Mouse (Mus musculus) thymus, postnatal 36 days (tissue): ENCODE measurements around the gene Olfr1368.

Source experiments
- DNase-seq, 2 experiments: peaks; one replicate each; pipeline ENCODE4 v3.0.0; 2022; ENCODE audit warnings: mixed read lengths in 2 of 2

Gene Olfr1368

GRCm38 (mm10) chr13:21145767-21146166 is at the start of gene Olfr1368:
Gene Olfr1368, minus strand, starts transcription at chr13:21145867.
- DNase-seq = no peak

- DNase-seq = no peak
Observed at GRCm38 (mm10) chr13:21185521-21185920, 39.9 kb upstream of the Olfr1368 start.

- DNase-seq = no peak
Observed at GRCm38 (mm10) chr13:21183661-21184060, 38.0 kb upstream of the Olfr1368 start.

- DNase-seq = no peak
Observed at GRCm38 (mm10) chr13:21183066-21183465, 37.4 kb upstream of the Olfr1368 start.

GRCm38 (mm10) chr13:21181996-21182395 is 36.3 kb upstream of the Olfr1368 start:
- DNase-seq = no peak

DNA sequence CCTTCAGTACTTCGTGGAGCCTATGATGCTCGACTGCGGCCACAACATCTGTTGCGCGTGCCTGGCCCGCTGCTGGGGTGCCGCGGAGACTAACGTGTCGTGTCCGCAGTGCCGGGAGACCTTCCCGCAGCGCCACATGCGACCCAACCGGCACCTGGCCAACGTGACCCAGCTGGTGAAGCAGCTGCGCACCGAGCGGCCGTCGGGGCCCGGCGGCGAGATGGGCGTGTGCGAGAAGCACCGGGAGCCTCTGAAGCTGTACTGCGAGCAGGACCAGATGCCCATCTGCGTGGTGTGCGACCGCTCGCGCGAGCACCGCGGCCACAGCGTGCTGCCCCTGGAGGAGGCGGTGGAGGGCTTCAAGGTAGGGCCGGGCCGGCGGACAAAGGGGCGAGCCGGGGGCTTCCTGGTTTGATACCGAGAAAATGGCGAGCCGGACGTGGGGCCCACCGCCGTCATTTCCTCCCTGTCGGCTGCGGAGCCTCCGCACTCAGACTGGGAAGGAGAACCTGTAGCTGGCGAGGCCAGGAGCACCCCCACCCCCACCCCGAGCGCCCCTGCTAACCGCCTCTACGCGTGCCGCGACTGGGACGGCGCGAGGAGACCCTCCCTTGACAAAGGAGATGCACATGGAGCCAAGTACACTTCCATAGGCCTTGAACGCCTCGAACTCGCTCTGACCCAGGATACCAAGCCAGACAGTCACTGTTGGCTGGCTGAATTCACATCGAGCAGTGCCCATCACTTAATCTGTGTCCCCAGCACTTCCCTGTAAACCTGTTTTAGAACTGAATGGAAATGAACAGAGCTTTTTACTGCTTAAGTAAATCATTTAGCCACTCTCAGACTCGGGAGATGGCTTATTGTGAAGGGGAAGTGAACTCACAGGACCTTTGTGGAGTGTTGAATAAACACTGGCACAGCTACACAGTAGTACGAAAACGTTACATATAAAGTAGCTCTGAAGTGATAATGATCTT is 35.2 kb upstream of the Olfr1368 start:
- DNase-seq = peak; percentile 81 to 85

DNA sequence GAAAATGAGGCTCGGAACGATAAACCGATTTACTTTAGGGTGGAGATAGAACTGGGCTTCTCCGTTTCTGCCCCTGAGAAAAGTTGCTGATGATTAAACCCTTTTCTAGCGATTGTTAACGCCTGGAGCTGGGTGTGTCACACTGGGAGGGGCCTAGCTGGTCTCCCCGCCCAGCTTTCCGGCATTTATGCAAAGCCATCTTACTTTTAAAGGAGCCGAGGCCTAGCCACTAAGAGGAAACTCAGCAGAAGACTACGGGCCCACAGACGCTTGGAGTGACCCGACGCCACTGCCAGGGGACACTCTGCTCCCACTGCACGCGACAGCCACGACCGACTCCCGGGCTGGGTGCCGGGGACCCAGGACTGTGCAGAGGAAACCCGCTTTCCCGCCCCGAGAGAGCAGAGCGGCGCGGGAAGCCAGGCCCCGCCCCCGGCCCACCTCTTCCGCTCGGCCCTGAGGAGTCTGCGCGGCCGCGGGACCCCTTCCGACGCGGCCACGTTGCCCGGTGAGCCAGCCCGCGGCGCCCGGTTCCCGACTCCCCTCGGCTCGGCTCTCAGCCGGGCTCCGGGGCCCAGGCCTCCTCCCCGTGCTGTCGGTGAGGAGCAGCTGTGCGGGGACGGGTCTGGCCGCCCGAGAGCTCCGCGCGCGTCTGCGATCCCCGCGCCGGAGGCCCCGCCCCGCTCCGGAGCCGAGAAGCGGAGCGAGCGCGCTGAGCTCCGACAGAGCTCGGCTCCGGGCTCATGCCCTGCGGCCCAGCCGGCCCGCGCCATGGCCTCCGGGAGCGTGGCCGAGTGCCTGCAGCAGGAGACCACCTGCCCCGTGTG is 34.3 kb upstream of the Olfr1368 start:
- peak; percentile 88 to 89 for DNase-seq

GRCm38 (mm10) chr13:21179367-21179723 is 33.7 kb upstream of the Olfr1368 start, which contains the start of gene Trim27:
Gene Trim27, plus strand, starts transcription at chr13:21179445.
- no peak for DNase-seq

DNA sequence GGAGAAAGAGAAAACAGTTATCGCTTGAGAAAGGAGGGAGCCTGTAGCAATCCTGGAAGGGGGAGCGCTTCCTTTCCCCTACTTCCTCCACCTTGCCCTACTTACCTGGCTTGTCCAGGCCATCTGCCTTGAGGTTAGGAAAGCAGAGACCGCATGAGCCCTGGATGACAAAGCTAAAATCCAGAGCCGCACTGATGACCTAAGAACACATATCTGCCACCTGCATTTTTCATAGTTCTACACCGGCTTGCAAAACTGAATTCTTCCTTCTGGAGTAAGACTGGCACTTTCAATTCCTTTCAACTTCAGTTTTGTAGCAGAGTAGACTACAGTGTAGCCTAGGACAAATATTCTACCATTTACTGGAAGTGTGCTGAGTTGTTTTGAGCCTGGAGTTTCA is 32.7 kb upstream of the Olfr1368 start:
- DNase-seq = no peak

GRCm38 (mm10) chr13:21177657-21178056 is 32.0 kb upstream of the Olfr1368 start:
- DNase-seq = no peak

GRCm38 (mm10) chr13:21176733-21177132 is 31.1 kb upstream of the Olfr1368 start:
- no peak for DNase-seq

DNA sequence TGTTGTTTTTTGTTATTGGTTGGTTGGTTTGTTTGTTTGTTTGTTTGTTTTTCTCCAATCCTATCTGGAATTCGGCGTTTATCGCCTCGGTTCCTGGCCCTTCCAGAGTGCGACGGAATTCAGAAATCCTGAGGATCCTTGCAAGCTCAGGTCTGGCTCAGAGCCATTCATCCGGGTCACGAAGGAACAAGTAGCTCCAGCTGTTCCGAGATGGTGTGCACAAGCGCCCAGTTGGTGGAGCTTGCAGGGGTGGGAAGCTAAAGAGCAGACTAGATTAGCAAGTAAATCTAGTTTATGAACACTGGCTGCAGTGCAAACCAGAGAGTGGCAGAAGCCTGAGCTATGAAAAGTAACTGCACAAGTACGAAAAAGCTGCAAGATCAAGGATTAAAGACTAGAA is 27.4 kb upstream of the Olfr1368 start:
- peak in 1 of 2 experiments; percentile 26 for DNase-seq

- peak; percentile 57 to 60 for DNase-seq
Observed at GRCm38 (mm10) chr13:21172241-21173027, 26.8 kb upstream of the Olfr1368 start.

DNA sequence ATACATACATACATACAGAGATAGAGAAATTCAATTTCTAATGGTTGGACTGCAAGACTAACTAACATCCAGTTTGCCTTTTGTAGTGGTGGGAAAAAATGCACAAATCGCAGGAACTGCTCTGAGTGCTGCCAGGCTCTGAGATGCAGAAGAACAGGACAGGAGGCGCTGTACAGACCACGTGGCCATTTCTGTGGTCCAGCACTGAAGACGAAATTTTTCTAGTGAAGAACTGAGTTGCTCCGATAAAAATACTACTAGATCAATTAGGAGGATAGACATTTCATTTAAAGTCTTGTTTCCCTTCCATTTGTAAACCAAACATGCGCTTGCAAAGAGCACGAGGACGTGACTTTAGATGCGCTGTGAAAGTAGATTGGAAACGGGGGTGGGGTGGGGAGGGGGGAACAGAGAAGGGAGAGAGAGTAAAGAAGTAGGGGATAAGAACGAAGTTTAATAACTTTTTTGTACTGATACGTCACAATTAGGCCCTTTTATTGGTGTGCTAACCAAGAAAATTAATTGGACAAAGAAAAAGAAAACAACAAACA is 26.0 kb upstream of the Olfr1368 start:
- no peak for DNase-seq

DNA sequence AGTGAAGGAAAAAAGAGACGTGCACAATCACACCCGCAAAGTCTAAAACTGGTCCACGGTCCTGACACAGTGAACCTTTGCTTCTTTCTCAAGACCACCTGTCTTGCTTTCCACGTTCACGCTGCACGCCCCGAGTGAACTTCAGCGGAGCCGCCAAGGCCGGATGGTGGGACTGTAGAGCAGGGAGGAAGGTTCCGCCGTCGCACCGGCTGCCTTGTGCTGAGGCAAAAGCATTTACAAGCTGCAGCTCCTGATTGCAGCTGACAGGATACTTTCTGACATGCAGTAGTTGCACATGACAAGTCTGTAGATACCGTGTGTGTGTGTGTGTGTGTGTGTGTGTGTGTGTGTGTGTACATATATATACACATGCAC is 25.5 kb upstream of the Olfr1368 start:
- peak in 1 of 2 experiments; percentile 34 for DNase-seq

DNA sequence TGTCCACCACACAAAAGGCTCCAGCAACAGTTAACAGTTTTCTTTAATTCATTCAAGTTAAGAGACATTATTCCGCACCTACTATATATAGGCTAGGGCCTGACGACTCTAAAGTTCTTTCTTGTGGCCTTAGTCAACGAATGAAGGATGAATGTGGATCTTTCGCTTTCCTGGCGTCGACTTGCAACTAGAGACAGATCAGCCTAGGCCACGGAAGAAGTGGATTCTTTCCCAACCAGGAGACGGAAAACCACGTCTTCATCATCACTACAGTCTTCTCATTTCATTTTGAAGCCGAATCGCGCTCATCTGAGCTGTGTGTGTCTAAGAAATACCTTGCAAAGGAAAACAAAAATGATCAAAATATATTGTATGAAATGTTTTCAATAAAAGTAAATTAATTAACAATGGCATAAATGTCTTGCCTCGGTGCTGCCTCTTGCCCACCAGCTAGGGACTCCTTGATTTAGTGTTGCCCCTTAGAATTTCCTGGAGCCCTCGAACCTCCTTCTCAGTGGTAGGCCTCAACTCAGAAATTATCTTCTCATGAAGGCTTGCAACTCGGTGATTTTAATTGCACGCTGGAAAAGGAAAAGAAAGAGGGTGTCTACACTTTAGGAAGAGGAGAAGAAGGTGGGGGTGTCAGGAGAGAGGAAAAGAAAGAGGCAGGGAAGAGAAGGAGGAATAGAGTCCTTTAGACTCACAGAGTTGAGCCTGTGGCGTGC is 24.9 kb upstream of the Olfr1368 start:
- DNase-seq = no peak

GRCm38 (mm10) chr13:21169657-21170430 is 24.2 kb upstream of the Olfr1368 start:
- DNase-seq = peak; percentile 83 to 84

DNA sequence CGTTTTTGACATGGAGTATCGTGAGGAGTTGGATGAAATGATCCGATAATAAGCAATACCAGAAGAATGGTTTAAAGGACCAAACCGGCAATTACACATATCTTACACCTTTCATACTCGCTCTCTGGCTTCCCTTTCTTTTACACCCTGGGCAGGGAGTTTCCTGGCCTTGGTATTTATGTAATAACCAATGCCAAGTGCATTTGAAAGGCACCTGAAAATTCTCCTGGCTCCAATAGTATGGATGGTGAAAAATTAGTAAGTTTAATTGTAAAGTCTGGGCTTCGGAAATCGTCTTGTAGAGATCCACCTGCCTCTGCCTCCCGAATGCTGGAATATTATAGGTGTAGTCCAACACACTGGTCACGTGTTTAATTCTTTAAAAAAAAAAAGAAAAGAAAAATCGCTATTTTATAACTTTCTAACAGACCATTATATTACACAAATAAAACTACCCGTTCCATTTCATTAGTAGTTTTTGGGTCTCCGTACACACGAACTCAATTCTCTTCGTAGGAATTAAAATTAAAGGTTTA is 23.5 kb upstream of the Olfr1368 start:
- DNase-seq = no peak

DNA sequence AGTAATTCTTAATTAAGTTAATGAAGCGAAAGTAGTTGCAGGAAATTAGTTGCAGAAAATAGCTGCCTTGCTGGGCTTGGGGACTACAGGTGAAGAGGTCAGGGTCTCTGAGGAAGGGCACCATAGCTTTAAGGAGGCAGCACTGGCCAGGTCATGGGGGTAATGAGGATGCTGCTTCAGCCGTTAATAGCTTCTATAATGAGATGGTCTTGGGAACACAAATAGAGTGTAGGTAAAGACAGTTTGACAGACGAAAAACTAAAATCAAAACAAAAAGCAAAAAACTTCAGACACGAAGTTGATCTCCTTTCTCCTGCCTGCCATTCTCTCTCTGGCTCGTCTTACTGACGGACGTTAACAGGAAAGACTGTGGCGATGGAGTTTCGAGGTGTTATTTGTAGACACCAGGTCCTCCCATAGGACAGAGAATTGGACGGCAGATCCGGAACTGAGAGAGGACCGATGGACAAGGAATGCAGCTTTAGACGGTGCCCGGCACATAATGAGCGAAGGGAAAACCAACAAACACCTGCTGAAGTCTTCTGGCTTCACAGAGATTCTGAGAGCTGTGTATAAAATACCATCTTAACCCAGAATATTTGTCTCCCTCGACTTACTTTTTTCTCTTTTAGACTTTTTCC is 22.8 kb upstream of the Olfr1368 start:
- DNase-seq = peak in 1 of 2 experiments; percentile 39

DNA sequence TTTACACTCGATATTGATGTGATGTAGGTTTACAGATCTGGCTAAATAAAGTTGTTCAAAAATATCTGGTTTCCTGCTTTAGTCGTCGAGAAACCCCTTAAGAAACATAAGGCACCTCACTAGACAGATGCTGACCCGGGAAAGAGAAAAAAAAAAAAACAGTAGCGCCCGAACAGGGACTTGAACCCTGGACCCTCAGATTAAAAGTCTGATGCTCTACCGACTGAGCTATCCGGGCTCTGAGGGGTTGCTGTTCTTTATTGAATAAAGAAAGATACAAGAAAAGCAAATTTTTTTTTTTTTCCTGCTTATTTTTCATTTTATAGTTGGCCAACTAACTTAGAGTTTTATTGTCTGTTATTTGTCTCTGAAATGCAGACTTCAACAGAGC is 22.2 kb upstream of the Olfr1368 start:
- peak in 1 of 2 experiments; percentile 40 for DNase-seq
